Mouse (Mus musculus): Measurements from ENCODE around the gene 2900026A02Rik.
A peak's percentile ranks its signal among the peaks of the same experiment; 100 is the strongest.

2900026A02Rik gene

GRCm38 (mm10) chr5:113147994-113148471, 73.0 kb downstream of the 2900026A02Rik start:
- no peak for DNase-seq (ENCODE audit: low spot score)

GRCm38 (mm10) chr5:113146656-113147055, 74.4 kb downstream of the 2900026A02Rik start:
- DNase-seq (ENCODE audit: low spot score), result no peak

GRCm38 (mm10) chr5:113145171-113145570, 75.9 kb downstream of the 2900026A02Rik start:
- DNase-seq (ENCODE audit: low spot score), result no peak

- DNase-seq (ENCODE audit: low spot score), result no peak
Observed at GRCm38 (mm10) chr5:113142486-113142885, 78.5 kb downstream of the 2900026A02Rik start.

GRCm38 (mm10) chr5:113142018-113142417, 79.0 kb downstream of the 2900026A02Rik start:
- no peak for DNase-seq (ENCODE audit: low spot score)

- no peak for DNase-seq (ENCODE audit: low spot score)
Observed at GRCm38 (mm10) chr5:113140872-113141271, 80.2 kb downstream of the 2900026A02Rik start.

GRCm38 (mm10) chr5:113140051-113140450, 81.0 kb downstream of the 2900026A02Rik start:
- no peak for DNase-seq (ENCODE audit: low spot score)

- DNase-seq (ENCODE audit: low spot score), result no peak
Observed at GRCm38 (mm10) chr5:113139064-113139726, 81.8 kb downstream of the 2900026A02Rik start.

GRCm38 (mm10) chr5:113138319-113139063, 82.5 kb downstream of the 2900026A02Rik start:
- peak; percentile 69 for DNase-seq (ENCODE audit: low spot score)

- DNase-seq (ENCODE audit: low spot score), result no peak
Observed at GRCm38 (mm10) chr5:113137691-113138318, 83.2 kb downstream of the 2900026A02Rik start.

GRCm38 (mm10) chr5:113136951-113137487, 84.0 kb downstream of the 2900026A02Rik start:
- no peak for DNase-seq (ENCODE audit: low spot score)

- DNase-seq (ENCODE audit: low spot score), result no peak
Observed at GRCm38 (mm10) chr5:113135513-113135912, 85.5 kb downstream of the 2900026A02Rik start.

GRCm38 (mm10) chr5:113133722-113134710, 87.0 kb downstream of the 2900026A02Rik start:
- no peak for DNase-seq (ENCODE audit: low spot score)

- DNase-seq (ENCODE audit: low spot score), result no peak
Observed at GRCm38 (mm10) chr5:113133080-113133491, 88.0 kb downstream of the 2900026A02Rik start.

GRCm38 (mm10) chr5:113132635-113133041, 88.4 kb downstream of the 2900026A02Rik start:
- DNase-seq (ENCODE audit: low spot score), result no peak

- no peak for DNase-seq (ENCODE audit: low spot score)
Observed at GRCm38 (mm10) chr5:113128426-113128825, 92.6 kb downstream of the 2900026A02Rik start.

- no peak for DNase-seq (ENCODE audit: low spot score)
Observed at GRCm38 (mm10) chr5:113126476-113126875, 94.6 kb downstream of the 2900026A02Rik start.

- DNase-seq (ENCODE audit: low spot score), result no peak
Observed at GRCm38 (mm10) chr5:113123693-113124092, 97.3 kb downstream of the 2900026A02Rik start.

GRCm38 (mm10) chr5:113122326-113123054, 98.5 kb downstream of the 2900026A02Rik start:
- no peak for DNase-seq (ENCODE audit: low spot score)

- DNase-seq (ENCODE audit: low spot score), result no peak
Observed at GRCm38 (mm10) chr5:113121591-113121875, 99.5 kb downstream of the 2900026A02Rik start.

Data from testis, postnatal 10 days (tissue).